Mouse (Mus musculus): ENCODE results near the gene Olfr1170. TPM values are rescaled to one million over a fixed set of nuclear protein-coding genes. Genes with fewer than 3 reads are reported as not detected.

Olfr1170 gene
- not detected for total RNA-seq (2018; cell fraction: chromatin; rRNA removed)
- total RNA-seq (2018; cell fraction: cytosol; rRNA removed), result not detected
- total RNA-seq (2018; cell fraction: nucleus; rRNA removed), result not detected
- polyA plus RNA-seq (2018), result not detected in 3 replicates

- no peak within 1 kb of the TSS for H3K4me3 ChIP-seq (ENCODE audit: inconsistent target)
- no peaks in the 10 kb centered on the region for H3K79me2 ChIP-seq (ENCODE audit: inconsistent target)
- no peaks in the 10 kb centered on the region for H3K36me3 ChIP-seq (ENCODE audit: inconsistent target)
- 100% methylated on average over 1 of the region's 1 CpGs for WGBS (ENCODE audit: missing documents)
- H3K27ac ChIP-seq, result no peak within 1 kb of the TSS
Measured at GRCm38 (mm10) chr2:88228234-88228633, at the start of gene Olfr1170. Gene Olfr1170, minus strand, starts transcription at chr2:88228334.

GRCm38 (mm10) chr2:88220784-88221183, 7.3 kb downstream of the Olfr1170 start:
- 82% methylated on average over 1 of the region's 1 CpGs for WGBS (ENCODE audit: missing documents)
- no peaks in the 10 kb centered on the region for H3K79me2 ChIP-seq (ENCODE audit: inconsistent target)
- no peak overlapping the region for H3K27ac ChIP-seq
- no peaks in the 10 kb centered on the region for H3K36me3 ChIP-seq (ENCODE audit: inconsistent target)
- H3K4me3 ChIP-seq (ENCODE audit: inconsistent target), result no peak overlapping the region

- no peaks in the 10 kb centered on the region for H3K36me3 ChIP-seq (ENCODE audit: inconsistent target)
- H3K4me3 ChIP-seq (ENCODE audit: inconsistent target), result no peak within 1 kb of the TSS
- no peaks in the 10 kb centered on the region for H3K79me2 ChIP-seq (ENCODE audit: inconsistent target)
- no peak within 1 kb of the TSS for H3K27ac ChIP-seq
- WGBS (ENCODE audit: missing documents), result 100% methylated on average over 2 of the region's 2 CpGs
Measured at GRCm38 (mm10) chr2:88181580-88181979, 46.6 kb downstream of the Olfr1170 start, which contains the start of gene Olfr1168. Gene Olfr1168, plus strand, starts transcription at chr2:88181880.

Other genes starting within 250 kb of the Olfr1170 start
- not detected in 3 replicates for gene Olfr1158, start 238.2 kb downstream of the Olfr1170 start, polyA plus RNA-seq (2018)
- not detected in 3 replicates for gene Olfr1160, start 220.1 kb downstream of the Olfr1170 start, polyA plus RNA-seq (2018)
- not detected in 3 replicates for gene Olfr1161, start 205.6 kb downstream of the Olfr1170 start, polyA plus RNA-seq (2018)
- not detected in 3 replicates for gene Olfr73, start 190.6 kb downstream of the Olfr1170 start, polyA plus RNA-seq (2018)
- gene Olfr1162, start 177.2 kb downstream of the Olfr1170 start, polyA plus RNA-seq (2018), result not detected in 3 replicates
- not detected in 3 replicates for gene Olfr1163, start 156.5 kb downstream of the Olfr1170 start, polyA plus RNA-seq (2018)
- not detected in 3 replicates for gene Olfr1164, start 134.4 kb downstream of the Olfr1170 start, polyA plus RNA-seq (2018)
- gene Olfr1166, start 100.1 kb downstream of the Olfr1170 start, polyA plus RNA-seq (2018), result not detected in 3 replicates
- not detected in 3 replicates for gene Olfr1167, start 73.1 kb downstream of the Olfr1170 start, polyA plus RNA-seq (2018)
- gene Olfr1168, start 46.5 kb downstream of the Olfr1170 start, polyA plus RNA-seq (2018), result not detected in 3 replicates
- gene Olfr1173, start 51.5 kb upstream of the Olfr1170 start, polyA plus RNA-seq (2018), result not detected in 3 replicates
- not detected in 3 replicates for gene Olfr1174-ps, start 86.8 kb upstream of the Olfr1170 start, polyA plus RNA-seq (2018)
- gene Olfr1175-ps, start 98.9 kb upstream of the Olfr1170 start, polyA plus RNA-seq (2018), result not detected in 3 replicates
- gene Olfr1176, start 108.4 kb upstream of the Olfr1170 start, polyA plus RNA-seq (2018), result not detected in 3 replicates
- gene Olfr1177-ps, start 118.2 kb upstream of the Olfr1170 start, polyA plus RNA-seq (2018), result not detected in 3 replicates
- gene Olfr1178, start 158.7 kb upstream of the Olfr1170 start, polyA plus RNA-seq (2018), result not detected in 3 replicates
- gene Olfr1179, start 178.1 kb upstream of the Olfr1170 start, polyA plus RNA-seq (2018), result not detected in 3 replicates
- not detected in 3 replicates for gene Olfr1180, start 190.8 kb upstream of the Olfr1170 start, polyA plus RNA-seq (2018)
- gene Olfr1181, start 197.8 kb upstream of the Olfr1170 start, polyA plus RNA-seq (2018), result not detected in 3 replicates
- gene Gm13757, start 220.8 kb upstream of the Olfr1170 start, polyA plus RNA-seq (2018), result not detected in 3 replicates
- gene Olfr1183, start 226.5 kb upstream of the Olfr1170 start, polyA plus RNA-seq (2018), result not detected in 3 replicates